Mouse (Mus musculus): Measurements from ENCODE around the gene Ubac2.

The Ubac2 gene

DNA sequence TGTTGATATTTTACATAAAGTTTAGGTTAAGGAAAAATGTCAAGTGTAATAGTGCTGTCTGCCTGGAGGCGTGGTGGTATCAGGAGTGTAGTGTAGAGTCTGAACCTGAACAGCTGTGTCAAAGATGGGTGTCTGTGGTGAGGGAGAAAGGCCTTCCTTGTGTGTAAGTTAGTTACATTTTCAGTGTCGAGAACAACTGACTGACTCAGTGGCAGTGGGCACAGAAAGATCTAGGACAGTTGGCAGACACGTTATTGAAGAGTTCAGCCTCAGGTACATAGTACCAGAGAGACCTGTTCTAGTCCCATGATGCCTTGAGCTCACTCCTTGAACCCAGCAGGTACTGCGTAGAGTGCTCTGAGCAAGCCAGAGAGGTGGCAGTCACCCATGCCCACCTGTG is 87.0 kb downstream of the Ubac2 start:
- DNase-seq (ENCODE audit: low spot score): no peak

DNA sequence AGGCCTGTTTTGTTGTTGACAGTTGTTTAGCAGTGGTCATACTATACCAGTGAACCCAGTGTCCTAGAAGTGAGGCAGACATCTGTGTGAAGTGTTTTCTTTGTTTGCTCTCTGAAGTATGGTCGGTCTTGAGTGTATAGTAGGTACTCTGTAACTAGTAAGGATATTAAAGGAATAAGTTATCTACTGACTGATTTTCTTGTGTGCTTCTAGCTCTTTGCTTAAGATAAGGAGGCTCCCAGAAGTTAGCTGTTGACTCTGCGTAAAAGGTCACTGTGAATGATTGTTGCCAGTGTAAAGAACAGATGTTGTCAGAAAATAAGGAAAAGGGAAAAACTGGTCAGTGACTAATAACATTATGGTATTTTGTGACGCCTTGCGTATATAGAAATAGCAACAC is 88.7 kb downstream of the Ubac2 start:
- DNase-seq (ENCODE audit: low spot score): no peak

DNA sequence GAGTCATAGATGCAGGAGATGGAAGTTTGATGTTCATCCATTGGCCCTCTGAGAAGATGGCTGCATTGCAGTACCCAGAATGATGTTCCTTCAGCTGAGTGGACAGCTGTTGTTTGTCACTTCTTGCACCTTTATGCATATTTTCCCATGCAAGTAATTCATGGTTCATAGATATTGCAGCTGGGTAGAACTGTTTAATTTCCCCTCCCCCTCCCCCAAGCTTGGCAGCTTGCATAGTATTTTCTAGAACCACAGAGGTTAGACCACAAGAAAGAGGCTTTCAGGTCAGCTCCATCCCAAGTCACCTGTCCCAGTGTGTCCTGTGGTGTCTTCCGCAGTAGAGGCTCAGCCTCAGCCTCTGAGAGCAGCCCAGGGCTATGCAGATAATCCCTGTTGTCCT is 92.0 kb downstream of the Ubac2 start:
- DNase-seq (ENCODE audit: low spot score): no peak

DNA sequence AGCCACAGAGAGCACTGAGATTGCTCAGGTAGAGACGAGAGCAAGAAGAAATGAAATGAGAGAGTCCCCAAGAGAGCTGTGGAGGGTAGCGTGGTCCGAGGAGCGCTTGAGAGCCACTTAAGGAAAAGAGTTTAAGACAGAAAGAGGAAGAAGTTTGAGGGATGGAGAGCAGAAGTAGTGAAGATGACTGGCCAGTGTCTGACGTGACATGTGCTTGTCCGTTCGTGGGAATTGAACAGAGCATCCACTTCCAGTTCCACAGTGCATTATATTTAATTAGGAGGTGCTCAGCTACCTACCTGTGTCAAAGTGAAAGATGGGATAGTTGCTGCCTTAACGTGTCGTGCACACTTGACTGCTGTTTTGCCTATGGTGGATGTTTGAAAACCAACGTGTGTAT is 94.7 kb downstream of the Ubac2 start:
- no peak for DNase-seq (ENCODE audit: low spot score)

DNA sequence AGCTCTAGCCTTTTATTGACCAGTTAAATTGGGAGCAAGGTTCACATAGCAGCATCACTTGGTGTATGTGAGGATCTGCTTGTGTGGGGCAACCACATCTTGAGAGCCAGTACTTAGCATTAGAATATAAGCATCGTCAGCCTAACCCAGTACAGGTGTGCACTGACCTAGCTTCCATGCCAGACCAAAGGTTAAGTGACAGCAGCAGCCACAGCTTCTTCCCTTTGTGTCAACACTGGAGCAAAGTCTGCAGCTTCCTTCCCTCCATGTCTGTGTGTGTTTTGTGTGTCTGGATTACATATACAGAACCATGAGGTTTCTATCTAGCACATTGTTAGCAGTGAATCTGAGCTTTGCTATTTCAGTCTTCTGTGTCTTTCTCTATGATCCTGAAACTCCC is 103.1 kb downstream of the Ubac2 start:
- no peak for DNase-seq (ENCODE audit: low spot score)

DNA sequence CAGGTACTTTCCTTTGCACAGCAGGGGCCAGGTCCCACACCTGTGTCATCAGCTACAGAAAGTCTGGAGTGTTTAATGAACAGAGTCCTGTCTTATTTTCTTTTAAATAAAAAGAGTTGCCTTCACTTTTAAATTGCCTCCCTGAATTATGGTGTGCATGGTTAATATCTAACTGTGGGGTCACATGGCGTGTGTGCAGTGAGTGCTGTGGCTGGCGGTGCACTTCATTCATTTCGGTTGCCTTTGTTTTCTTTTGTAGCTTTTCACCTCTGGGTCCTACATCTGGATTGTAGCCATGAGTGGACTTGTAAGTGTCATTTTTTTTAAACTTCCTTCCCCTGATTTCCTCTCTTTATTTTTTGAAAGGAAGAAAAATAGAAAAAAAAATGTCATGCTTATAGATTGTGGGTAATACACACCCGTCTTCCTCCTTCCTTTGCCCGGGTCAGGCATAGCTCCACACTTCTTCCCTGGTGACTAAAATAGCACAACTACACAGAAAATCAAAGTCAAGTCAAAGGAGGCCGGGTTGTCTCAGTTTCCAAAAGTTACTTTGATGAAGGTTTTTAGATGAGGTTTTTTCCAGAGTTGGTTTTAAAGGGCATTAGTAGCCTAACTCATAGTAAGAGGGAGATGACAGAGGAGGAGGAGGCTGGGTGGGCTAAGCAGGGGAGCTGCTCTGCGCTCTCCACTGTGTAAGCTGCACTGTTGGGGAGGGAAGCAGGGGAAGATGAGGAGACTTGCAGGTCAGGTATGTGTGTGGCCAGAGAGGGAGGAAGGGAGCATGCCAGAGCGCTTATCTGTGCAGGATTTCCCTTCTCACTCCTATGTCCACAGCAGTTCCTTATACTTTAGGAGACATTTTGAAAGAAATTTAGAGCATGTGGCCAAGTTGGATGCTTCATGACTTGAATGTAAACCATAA is 104.9 kb downstream of the Ubac2 start:
- no peak for DNase-seq (ENCODE audit: low spot score)

DNA sequence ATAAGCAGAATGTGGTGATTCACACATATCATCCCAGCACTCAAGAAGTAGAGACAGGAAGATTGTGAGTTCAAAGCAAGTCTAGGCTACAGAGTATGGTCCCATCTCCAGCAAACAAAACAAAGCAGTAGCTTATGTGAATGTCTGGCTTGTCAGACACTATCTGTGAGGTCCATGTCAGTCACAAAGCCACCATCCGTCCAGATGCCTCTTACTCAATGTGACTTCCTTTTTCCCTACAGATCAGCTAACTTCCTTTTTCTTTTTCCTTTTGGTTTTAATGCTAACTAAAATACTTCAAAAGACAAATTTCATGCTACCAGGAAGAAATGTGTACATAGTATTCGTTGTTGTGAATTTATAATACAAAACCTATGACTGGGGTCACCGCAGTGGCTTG is 107.1 kb downstream of the Ubac2 start:
- DNase-seq (ENCODE audit: low spot score): no peak

DNA sequence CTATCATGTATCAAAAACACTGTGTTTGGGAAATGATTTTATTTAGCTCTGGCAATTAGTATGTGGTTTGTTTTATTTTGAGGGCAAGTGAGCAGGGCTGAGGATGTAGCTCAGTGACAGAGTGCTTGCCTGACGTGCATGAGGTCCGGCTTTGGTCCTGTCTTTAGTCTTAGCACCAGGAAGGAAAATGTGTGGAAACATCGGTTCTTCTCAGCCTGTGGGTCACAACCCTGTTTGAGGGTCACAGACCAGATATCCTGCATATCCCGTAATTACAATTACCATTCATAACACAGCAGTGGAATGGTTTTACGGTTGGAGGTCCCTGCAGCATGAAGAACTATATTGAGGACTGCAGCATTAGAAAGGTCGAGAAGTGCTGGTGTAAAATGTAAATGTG is 107.6 kb downstream of the Ubac2 start:
- DNase-seq (ENCODE audit: low spot score): no peak

DNA sequence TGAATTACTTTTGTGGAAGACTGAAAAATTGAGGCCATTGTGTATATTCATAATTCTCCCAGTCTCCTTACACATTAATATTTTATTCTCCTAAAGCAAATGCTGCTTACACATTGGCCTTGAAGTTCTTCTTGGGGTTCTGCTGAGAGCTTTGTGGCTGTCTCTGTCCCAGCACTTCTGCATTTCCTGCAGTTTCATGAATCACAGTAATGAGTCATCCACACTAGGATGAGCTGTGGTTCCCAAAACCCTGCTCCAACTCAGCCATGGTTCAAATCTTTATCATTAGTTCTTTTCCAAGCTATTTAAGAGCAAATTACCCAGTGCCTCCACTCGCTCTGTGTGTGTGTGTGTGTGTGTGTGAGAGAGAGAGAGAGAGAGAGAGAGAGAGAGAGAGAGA is 108.9 kb downstream of the Ubac2 start:
- no peak for DNase-seq (ENCODE audit: low spot score)

DNA sequence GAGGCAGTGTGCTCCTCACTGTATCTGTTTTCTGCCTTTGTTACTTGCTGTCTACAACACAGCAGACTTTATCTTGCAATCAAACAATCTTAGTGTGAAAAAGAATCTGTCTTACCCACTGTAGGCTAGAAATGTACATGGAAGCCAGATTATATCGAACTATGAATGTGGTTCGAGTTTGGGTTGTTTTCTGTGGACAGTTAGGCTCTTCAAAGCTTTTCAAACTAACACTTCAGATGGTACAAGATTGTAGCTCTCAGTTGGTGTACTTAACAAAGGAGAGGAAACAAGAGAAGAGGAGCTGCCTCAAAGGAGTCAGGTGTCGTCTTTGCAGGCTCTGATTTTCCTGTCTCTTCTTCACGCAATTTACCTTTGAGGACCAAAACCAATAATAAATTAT is 109.3 kb downstream of the Ubac2 start:
- DNase-seq (ENCODE audit: low spot score): no peak

DNA sequence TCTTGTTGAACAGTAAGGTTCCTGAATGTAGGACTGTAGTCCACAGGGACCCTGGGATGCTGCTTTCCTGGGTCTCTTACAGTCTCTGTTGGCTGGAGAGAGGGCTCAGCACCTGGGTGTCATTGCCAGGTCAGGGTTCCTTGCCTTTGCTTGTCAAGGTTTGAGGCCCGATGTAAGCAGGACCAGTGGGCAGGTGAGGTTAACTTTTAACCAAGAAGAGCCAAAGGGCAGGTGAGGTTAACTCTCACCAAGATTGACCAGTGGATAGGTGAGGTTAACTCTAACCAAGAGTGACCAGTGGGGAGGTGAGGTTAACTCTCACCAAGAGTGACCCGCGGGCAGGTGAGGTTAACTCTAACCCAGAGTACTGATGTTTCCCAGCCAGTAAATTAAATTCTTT is 110.9 kb downstream of the Ubac2 start:
- DNase-seq (ENCODE audit: low spot score): no peak

DNA sequence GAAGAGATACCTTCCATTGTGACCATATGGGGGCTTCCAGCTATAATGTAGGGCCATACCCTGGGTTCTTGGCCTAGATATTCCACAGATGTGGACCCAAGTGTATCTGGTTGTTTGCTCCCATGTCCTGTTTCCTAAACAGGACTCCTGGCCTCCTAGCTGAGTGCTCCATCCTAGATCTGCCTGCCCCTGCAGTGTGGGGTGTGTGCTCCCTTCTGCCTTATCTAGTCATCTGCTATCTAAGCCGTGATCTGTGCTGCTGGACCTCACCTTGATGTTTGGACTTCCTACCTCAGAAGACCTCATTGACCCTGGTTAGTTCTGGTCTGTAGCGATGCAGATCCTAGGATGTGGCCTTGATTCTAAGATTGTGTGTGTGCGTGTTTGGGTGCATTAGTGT is 111.4 kb downstream of the Ubac2 start:
- DNase-seq (ENCODE audit: low spot score): no peak

DNA sequence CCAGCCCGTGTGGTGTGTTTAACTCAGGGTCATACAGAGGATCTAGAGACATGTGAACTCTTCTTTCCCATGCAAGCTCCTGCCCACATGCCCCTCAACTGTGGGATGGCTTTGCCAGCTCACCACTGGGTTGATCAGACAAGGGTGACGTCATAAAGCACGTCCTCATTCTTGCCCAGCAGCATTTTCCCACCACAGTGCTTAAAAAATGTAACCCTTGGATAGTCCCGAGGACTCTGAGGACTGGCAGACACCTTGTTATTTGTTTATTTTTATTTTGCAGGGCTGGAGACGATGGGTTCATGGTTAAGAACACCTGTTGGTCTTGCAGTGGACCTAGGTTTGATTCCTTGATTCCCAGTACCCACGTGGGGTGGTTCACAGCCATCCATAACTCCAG is 112.5 kb downstream of the Ubac2 start:
- no peak for DNase-seq (ENCODE audit: low spot score)

DNA sequence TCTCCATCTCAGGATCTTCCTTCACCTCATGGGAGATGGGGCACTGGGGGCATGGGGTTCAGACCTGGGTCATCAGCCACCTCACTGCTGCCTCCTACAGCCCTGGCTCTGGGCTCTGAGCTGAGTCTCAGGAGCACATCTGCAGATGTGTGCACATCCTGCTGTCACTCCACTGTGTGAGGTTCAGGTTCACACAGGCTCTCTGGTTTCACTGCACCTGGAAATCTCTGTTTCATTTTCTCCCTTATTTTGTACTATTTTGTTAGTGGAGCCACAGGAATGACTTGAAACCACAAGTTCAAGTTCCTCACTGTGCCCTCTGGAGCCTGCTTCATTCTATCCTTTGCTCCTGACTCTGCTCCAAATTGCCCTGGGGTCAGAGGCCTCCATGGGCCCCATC is 113.5 kb downstream of the Ubac2 start:
- no peak for DNase-seq (ENCODE audit: low spot score)

DNA sequence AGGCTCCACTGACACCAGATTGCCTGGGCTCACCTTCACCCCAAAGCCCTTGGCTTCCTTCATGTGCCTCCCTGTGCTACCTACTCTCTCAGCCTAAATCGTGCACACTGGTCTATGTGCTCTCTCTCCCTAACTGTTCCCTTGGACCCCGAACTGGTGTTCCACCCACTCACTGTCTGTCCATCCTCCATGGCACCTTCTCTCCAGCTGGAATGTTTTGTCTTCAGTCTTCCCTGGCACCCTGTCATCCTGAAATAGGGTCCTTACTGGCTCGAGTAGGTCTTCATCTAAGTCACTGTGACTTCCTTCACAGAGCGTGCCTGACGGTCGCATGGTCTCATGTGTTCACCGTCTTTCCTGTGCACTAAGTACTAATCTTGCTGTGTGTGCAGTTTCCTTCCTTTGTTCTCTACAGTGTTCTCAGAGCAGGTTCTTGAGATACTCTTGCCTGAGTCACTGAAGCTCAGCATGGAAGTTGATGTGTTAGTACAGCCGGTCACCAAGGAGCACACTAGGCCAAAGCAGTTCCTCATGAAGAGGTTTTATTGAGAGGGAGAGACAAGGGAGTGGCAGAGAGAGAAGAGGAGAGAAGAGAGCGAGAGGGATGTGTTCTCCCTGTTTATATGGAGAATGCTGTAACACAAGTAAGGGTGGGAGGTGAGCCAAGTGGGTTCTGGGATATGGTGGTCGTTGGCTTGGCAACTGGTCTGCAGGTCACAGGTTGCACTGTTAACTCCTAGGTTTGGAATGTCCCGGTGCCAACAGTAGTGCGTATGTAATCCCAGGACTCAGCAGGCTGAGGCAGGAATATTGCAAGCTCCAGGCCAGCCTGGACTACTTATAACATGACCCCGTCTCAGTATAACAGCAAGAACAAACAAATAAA is 114.2 kb downstream of the Ubac2 start:
- DNase-seq (ENCODE audit: low spot score): no peak

DNA sequence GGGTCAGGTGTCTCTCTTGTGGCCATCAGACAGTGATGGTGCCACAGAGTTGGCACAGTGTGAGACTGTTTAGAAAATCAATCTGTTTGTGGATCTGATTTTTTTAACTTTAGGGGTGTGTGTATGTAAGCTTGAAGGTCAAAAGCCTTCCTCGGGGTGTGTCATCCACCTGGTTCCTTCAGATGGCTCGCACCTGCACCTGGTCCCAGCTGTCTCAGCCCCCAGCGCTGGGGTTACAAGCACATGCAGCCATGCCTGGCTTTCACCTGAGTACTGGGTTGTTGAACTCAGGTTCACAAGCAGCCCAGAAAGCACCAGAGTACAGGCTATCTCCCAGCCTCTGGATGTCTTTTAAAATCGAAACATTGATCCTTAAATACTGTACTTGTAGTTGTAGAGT is 115.2 kb downstream of the Ubac2 start:
- no peak for DNase-seq (ENCODE audit: low spot score)

DNA sequence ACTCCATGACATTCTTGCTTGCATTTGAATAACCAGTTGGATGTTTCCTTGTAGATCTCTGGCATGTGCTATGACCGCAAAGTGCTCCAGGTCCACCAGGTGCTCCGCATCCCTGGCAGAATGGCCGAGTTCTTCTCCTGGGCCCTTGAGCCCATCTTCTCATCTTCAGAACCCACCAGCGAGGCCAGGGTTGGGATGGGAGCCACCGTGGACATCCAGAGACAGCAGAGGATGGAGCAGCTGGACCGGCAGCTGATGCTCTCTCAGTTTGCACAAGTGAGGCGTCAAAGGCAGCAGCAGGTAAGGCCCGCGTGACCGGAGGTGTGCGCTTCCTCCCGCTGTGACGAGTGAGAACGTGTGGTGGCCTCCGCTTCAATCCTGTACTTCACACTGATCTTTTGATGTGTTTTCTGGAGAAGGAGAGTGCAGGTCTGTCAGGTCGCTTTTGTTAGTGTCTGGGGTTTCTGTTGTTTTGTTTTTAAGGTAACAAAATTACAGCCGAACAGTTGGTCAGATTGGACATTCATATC is 115.8 kb downstream of the Ubac2 start:
- no peak for DNase-seq (ENCODE audit: low spot score)

DNA sequence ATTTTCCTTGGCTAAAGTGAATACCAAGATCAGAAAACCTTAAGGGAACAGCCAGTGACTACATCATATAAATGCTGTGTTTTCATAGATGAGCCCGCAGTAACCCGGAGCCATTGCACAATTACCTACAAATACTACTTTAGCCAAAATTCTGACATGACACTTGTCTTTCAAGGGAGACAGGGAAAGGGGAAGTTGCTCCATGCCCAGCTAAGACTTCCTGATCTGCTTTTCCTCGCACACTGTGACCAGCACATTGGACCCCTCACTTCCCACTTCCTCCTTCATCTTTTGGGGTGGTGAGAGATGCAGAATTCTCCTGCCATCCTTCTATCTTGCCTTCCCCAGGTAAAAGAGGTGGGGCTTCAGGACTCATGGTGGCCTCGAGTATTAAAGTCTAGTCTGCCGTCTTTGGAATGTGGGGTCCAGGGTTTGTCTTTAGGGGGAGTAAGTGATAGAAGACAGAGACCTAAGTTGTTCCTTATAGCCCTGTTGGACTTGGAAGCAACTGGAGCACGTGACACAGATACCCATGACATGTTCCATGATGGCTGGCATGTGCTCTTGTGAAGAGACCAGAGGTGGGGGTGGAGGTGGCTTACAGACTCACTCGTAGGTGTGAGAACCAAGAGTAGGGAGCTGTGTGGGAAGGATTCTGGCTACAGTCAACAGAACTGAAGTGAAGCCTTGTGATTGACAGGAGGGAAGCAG is 116.6 kb downstream of the Ubac2 start:
- no peak for DNase-seq (ENCODE audit: low spot score)

DNA sequence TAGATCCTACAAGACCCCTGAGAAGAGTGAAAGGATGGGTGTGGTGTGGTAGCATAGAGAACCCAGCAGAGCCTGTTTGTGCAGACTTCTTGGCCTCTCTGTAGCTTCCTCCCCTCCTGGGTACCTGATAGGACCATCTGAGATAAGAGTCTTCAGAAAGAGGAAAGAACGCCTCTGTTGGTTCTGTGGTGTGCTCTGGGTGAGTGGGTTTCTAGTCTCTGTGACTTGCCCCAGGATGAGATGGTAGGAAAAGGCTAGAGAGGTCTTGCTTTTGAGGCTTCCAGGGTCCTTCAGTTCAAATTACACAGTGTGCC is 117.1 kb downstream of the Ubac2 start:
- no peak for DNase-seq (ENCODE audit: low spot score)

DNA sequence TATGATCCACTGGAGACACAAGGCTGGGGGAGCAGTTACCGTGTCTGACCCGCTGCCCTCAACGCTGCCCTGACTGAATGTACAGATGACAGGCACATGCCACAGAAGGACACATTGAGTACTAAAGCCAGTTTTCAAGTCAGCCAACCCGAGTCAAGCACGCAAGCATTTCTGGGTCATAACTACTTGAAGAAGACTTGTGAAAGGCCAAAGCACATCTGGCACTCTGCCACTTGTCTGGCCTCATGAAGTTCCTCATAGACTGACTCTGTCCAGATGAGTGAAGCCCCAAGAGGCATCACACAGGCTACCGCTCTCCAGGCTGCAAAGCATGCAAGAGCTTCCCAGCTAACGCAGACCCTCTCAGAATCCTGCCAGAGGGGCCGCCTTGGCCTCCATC is 118.4 kb downstream of the Ubac2 start:
- no peak for DNase-seq (ENCODE audit: low spot score)

DNA sequence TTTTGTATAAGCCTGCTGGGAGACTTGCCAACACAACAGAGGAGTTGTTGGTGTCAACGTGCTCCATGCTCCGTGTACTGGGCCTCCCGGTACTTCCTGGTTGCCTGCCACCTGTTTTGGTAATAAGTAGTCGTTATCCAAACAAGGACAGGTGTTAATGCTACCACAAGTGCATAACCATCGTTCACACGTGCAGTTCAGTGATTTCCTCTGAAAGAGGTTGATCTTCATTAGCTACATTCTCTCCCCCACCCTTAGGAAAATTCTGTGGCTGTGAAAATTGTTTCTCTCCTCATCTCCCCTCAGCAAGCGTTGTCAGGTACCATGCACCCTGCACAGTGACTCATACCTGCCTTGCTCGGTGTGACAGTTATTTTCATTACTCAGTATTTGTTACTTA is 121.0 kb downstream of the Ubac2 start:
- no peak for DNase-seq (ENCODE audit: low spot score)

DNA sequence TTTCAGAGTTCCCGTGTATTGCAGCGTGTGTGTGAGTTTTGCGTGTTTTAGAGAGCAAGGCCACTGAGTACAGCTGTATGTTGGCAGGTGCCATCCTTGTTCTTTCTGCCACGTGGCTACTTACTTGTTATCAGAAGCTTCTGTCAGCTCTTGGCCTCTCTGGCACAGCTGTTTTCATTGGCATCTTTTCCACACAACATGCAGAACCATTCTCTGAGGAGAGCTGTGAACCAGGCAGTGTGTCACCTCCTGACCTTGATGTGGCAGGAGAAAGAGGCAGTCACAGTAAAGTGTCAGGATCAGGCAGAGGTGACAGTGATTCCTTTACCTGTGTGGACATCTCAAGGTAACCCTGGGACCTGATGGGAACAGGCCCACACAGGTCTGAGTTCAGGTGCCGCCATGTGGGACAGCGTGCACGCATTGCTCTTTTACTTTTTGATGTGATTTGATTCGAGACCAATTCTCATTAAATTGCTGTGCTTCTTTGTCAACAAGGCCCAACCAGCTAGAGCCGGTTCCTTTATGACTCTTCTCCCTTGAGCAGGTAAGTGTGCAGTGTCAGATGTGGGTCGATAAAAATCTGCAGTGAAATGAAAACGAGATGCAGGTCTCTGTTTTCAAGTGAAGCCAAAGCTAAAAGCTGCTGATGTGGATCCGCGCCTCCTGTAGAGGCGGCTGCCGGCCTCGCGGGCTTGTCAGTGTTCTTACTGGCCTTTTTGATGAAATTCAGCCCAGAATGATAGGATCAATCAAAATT is 122.1 kb downstream of the Ubac2 start:
- no peak for DNase-seq (ENCODE audit: low spot score)

All from urinary bladder, postnatal 25 days (tissue).